Mouse (Mus musculus) forebrain, embryonic 13.5 days (tissue): ENCODE data around the gene Erg. TPM values are rescaled to one million over a fixed set of nuclear protein-coding genes. Genes with fewer than 3 reads are reported as not detected.
A peak's percentile ranks its signal among the peaks of the same experiment; 100 is the strongest.

ENCODE experiments used
- ATAC-seq: fragments of 200-750 bp; cut with Nextera tagmentation; 2 replicates; pipeline ENCODE4 v1.8.0; 2017
- H3K27ac ChIP-seq: fragments of 300-500 bp; sonication (generic); 2 replicates; pipeline ENCODE4 v1.5.1; 2015; ENCODE audit warnings: inconsistent platforms, mild to moderate bottlenecking, moderate library complexity
- H3K27me3 ChIP-seq: fragments of 300-500 bp; sonication (generic); 2 replicates; pipeline ENCODE4 v1.6.1; 2015; ENCODE audit warnings: mild to moderate bottlenecking, inconsistent platforms
- H3K36me3 ChIP-seq: fragments of 300-500 bp; sonication (generic); 2 replicates; pipeline ENCODE4 v1.6.1; 2015; ENCODE audit warnings: mild to moderate bottlenecking, inconsistent platforms; ENCODE audit not compliant: poor library complexity, severe bottlenecking
- H3K4me1 ChIP-seq: fragments of 300-500 bp; sonication (generic); 2 replicates; pipeline ENCODE4 v1.6.1; 2015; ENCODE audit warnings: inconsistent platforms
- H3K4me2 ChIP-seq: fragments of 300-500 bp; sonication (generic); 2 replicates; pipeline ENCODE4 v1.6.1; 2015; ENCODE audit warnings: inconsistent platforms, mild to moderate bottlenecking, moderate library complexity
- H3K4me3 ChIP-seq: fragments of 300-500 bp; sonication (generic); 2 replicates; pipeline ENCODE4 v1.5.1; 2015; ENCODE audit warnings: mild to moderate bottlenecking, inconsistent platforms
- H3K9ac ChIP-seq: fragments of 300-500 bp; sonication (generic); 2 replicates; pipeline ENCODE4 v1.6.1; 2015; ENCODE audit warnings: mild to moderate bottlenecking, inconsistent platforms
- H3K9me3 ChIP-seq: fragments of 300-500 bp; sonication (generic); replicated peaks from 2 replicates; pipeline ENCODE4 v1.6.1; 2016; ENCODE audit warnings: inconsistent platforms
- WGBS: fragments of 180-500 bp; shearing (Covaris S2); methylation state at CpG from one replicate; pipeline ENCODE4 v1.1.7; 2015; 5-methylcytosine and 5-hydroxymethylcytosine counted together
- polyA plus RNA-seq: library from polyadenylated mRNA; unstranded; fragments of >200 nt; fragmentation: Nextera tagmentation; extraction: Ambion mirVana; gene quantifications from 2 replicates; pipeline ENCODE4 v1.2.1, GENCODE M21; 2015

Gene Erg
- polyA plus RNA-seq, 1 experiment from 2014 or later, result 1.8 TPM

DNA sequence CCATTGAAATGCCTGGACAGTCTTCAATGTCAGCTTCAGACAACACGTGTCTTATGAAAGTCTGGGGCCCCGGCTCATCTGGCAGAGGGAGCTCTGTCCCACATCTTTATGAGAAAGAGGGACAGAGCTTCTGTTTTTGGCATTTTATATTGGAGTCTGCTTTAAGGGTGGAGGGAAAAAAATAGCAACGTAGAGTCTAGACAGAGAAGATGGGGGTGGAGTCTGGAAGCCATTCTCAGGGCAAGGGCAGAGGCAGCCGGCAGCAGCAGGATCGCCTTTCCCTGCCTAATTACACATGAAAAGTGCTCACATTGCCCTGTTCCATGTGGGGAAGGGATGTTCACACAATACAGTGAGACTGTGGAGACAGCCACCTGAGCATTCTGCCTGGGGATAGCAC lies 16.1 kb upstream of the Erg start:
- Histone ChIP-seq H3K36me3 (no peaks in the 10 kb centered on the region), H3K4me3 (no peak overlapping the region), H3K4me1 (peaks cover 30% of the 10 kb centered on the region), H3K27ac (no peak overlapping the region), H3K9me3 (no peaks in the 10 kb centered on the region), H3K9ac (no peak overlapping the region), H3K27me3 (no peaks in the 10 kb centered on the region), H3K4me2 (no peak overlapping the region)
- WGBS, result 33% methylated on average over 5 of the region's 5 CpGs
- no peak for ATAC-seq

- no peaks in the 10 kb centered on the region for H3K9me3 ChIP-seq
- WGBS, result 23% methylated on average over 4 of the region's 4 CpGs
- no peaks in the 10 kb centered on the region for H3K36me3 ChIP-seq
- no peaks in the 10 kb centered on the region for H3K27me3 ChIP-seq
- H3K27ac ChIP-seq, result no peak overlapping the region
- no peak overlapping the region for H3K9ac ChIP-seq
- no peak for ATAC-seq
- no peak overlapping the region; the same call in 1 of the 2 replicates for H3K4me2 ChIP-seq
- no peak overlapping the region for H3K4me3 ChIP-seq
- peaks cover 37% of the 10 kb centered on the region for H3K4me1 ChIP-seq
These were observed 15.4 kb upstream of the Erg start for GRCm38 (mm10) chr16:95601807-95602206.

DNA sequence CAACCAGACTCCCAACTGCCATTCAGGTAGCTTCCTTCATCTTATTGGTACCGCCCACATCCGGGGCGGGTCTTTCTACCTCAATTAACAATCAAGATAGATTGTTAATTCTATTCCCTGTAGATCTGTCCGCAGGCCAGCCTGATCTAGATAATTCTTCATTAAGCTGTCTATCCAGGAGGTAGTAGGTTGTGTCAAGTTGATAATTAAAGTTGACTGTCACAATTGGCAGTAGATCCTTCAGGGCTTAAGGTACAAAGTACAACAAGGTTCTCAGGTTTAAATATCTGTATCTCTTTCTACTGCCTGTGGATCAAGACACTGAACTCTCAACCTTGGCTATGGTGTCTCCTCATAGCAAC lies 14.8 kb upstream of the Erg start:
- H3K27me3 ChIP-seq, result no peaks in the 10 kb centered on the region
- no peak overlapping the region for H3K27ac ChIP-seq
- ATAC-seq, result no peak
- no peak overlapping the region for H3K4me2 ChIP-seq
- no peak overlapping the region for H3K9ac ChIP-seq
- 81% methylated on average over 4 of the region's 4 CpGs for WGBS
- H3K36me3 ChIP-seq, result no peaks in the 10 kb centered on the region
- H3K4me1 ChIP-seq, result peaks cover 41% of the 10 kb centered on the region
- H3K9me3 ChIP-seq, result no peaks in the 10 kb centered on the region
- H3K4me3 ChIP-seq, result no peak overlapping the region

GRCm38 (mm10) chr16:95600572-95601218 lies 14.3 kb upstream of the Erg start:
- H3K36me3 ChIP-seq, result no peaks in the 10 kb centered on the region
- H3K27ac ChIP-seq, result no peak overlapping the region
- H3K4me2 ChIP-seq, result 0 out of 2 replicates have a peak overlapping the region, but pooled peaks have one; percentile 8
- H3K9ac ChIP-seq, result no peak overlapping the region
- 66% methylated on average over 19 of the region's 19 CpGs for WGBS
- H3K9me3 ChIP-seq, result no peaks in the 10 kb centered on the region
- no peaks in the 10 kb centered on the region for H3K27me3 ChIP-seq
- H3K4me3 ChIP-seq, result no peak overlapping the region
- ATAC-seq, result peak; percentile 28; the same call in 1 of the 2 replicates
- peaks cover 41% of the 10 kb centered on the region for H3K4me1 ChIP-seq

- no peak overlapping the region for H3K4me2 ChIP-seq
- H3K27me3 ChIP-seq, result no peaks in the 10 kb centered on the region
- H3K36me3 ChIP-seq, result no peaks in the 10 kb centered on the region
- peaks cover 41% of the 10 kb centered on the region for H3K4me1 ChIP-seq
- H3K9me3 ChIP-seq, result no peaks in the 10 kb centered on the region
- 92% methylated on average over 4 of the region's 4 CpGs for WGBS
- no peak overlapping the region for H3K27ac ChIP-seq
- no peak for ATAC-seq
- H3K4me3 ChIP-seq, result no peak overlapping the region
- H3K9ac ChIP-seq, result no peak overlapping the region
These were observed 12.5 kb upstream of the Erg start for GRCm38 (mm10) chr16:95598930-95599329.

DNA sequence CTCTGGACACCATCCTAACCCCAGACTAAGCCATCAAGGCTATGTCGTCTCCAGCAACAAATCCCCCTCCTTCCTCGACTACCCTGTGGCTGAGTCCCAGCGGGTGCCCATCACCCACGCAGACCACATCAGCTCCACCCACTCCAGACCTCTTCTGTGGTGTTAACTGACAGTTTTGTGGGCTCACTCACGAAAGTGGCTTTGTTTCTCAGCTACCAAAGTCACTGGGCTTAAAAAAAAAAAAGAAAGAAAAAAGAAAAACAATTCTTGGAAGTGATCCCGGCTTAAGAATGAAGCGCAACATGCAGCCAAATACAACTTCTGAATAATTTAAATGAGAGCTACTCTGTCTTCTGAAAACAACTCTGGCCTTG lies 11.2 kb upstream of the Erg start:
- H3K9ac ChIP-seq, result no peak overlapping the region
- no peaks in the 10 kb centered on the region for H3K36me3 ChIP-seq
- no peak overlapping the region for H3K4me3 ChIP-seq
- no peak overlapping the region for H3K27ac ChIP-seq
- ATAC-seq, result peak; percentile 86
- H3K4me2 ChIP-seq, result 0 out of 2 replicates have a peak overlapping the region, but pooled peaks have one; percentile 10
- 50% methylated on average over 7 of the region's 7 CpGs for WGBS
- H3K4me1 ChIP-seq, result peaks cover 38% of the 10 kb centered on the region
- H3K27me3 ChIP-seq, result no peaks in the 10 kb centered on the region
- H3K9me3 ChIP-seq, result no peaks in the 10 kb centered on the region

DNA sequence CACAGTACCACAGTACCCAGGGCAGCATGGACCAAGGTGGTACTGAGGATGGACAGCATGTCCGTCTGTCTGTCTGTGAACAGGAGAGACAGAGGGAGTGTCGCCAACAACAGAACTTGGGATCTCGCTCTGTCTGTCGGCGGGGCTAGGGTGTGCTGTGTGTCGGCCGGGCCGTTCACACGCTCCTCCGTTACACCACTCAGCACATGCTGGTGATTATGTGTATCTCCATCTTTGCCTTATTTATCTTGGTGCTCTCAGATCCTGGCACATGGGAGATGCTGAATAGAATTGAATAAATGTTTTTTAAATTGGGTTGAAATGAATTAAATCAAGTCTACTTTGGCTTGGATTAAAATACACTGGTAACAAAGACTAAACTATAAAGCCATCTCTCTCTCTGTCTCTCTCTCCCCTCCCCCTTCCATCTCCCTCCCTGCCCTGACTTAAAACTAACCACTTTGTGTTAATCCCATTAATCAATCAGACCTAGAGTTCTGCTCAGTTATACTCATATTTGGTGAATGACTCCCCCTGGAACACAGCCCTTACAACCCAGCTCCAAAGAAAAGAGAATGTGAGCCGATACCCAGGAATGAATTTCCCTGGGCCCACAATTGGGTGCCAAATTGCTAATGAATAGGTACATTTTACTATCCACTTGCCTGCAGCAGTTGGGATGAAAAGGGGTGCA lies 10.6 kb upstream of the Erg start:
- 75% methylated on average over 11 of the region's 11 CpGs for WGBS
- Histone ChIP-seq H3K9ac (no peak overlapping the region), H3K27ac (no peak overlapping the region), H3K36me3 (no peaks in the 10 kb centered on the region), H3K4me3 (no peak overlapping the region), H3K9me3 (no peaks in the 10 kb centered on the region), H3K4me1 (peaks cover 33% of the 10 kb centered on the region), H3K4me2 (0 out of 2 replicates have a peak overlapping the region, but pooled peaks have one; percentile 10), H3K27me3 (no peaks in the 10 kb centered on the region)
- ATAC-seq, result peak; percentile 81

- WGBS, result 81% methylated on average over 5 of the region's 5 CpGs
- no peak overlapping the region for H3K4me3 ChIP-seq
- H3K9me3 ChIP-seq, result no peaks in the 10 kb centered on the region
- H3K4me1 ChIP-seq, result peaks cover 23% of the 10 kb centered on the region
- no peaks in the 10 kb centered on the region for H3K36me3 ChIP-seq
- H3K27me3 ChIP-seq, result peaks cover 46% of the 10 kb centered on the region
- no peak for ATAC-seq
- no peak overlapping the region for H3K9ac ChIP-seq
- H3K27ac ChIP-seq, result no peak overlapping the region
- no peak overlapping the region for H3K4me2 ChIP-seq
These were observed 2.5 kb upstream of the Erg start for GRCm38 (mm10) chr16:95588849-95589248.

DNA sequence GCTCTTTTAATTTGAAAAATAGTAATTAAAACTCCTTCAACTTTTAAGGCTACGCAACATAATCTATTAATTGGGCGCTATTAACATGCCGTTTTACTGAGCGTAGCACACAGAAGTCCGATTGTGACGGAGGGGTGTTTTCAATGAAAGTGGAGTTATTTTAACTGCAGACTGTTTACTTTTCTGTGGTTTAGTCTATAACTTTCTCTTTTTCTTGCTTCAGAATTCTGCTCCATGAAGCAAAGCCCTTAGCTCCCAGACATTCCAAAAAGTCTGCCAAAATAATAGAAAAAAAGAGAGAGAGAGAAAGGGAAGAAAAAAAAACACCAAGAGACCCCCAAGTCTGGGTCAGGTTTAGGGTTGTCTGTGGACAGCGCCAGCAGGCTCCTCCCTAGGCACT lies 333 bp upstream of the Erg start:
- Histone ChIP-seq H3K9me3 (no peaks in the 10 kb centered on the region), H3K36me3 (no peaks in the 10 kb centered on the region), H3K9ac (no peak overlapping the region), H3K27ac (no peak overlapping the region), H3K4me1 (peaks cover 23% of the 10 kb centered on the region), H3K27me3 (peaks cover 57% of the 10 kb centered on the region), H3K4me2 (peak overlapping the region; percentile 93), H3K4me3 (no peak overlapping the region)
- ATAC-seq, result no peak; the same call in 1 of the 2 replicates
- WGBS, result 22% methylated on average over 7 of the region's 7 CpGs

GRCm38 (mm10) chr16:95585541-95586310 lies 667 bp downstream of the Erg start:
- peaks cover 23% of the 10 kb centered on the region for H3K4me1 ChIP-seq
- WGBS, result under 1% methylated on average over 36 of the region's 36 CpGs
- H3K4me3 ChIP-seq, result peak overlapping the region; percentile 50
- peak overlapping the region; percentile 93 for H3K4me2 ChIP-seq
- peak; percentile 92 for ATAC-seq
- H3K9ac ChIP-seq, result peak overlapping the region; percentile 60
- no peak overlapping the region for H3K27ac ChIP-seq
- H3K27me3 ChIP-seq, result peaks cover 57% of the 10 kb centered on the region
- no peaks in the 10 kb centered on the region for H3K9me3 ChIP-seq
- H3K36me3 ChIP-seq, result no peaks in the 10 kb centered on the region

GRCm38 (mm10) chr16:95584751-95585528 lies 1.5 kb downstream of the Erg start:
- Histone ChIP-seq H3K9ac (peak overlapping the region; percentile 60), H3K27me3 (peaks cover 55% of the 10 kb centered on the region), H3K9me3 (no peaks in the 10 kb centered on the region), H3K36me3 (no peaks in the 10 kb centered on the region), H3K27ac (no peak overlapping the region), H3K4me1 (peaks cover 23% of the 10 kb centered on the region), H3K4me3 (peak overlapping the region; percentile 50), H3K4me2 (peak overlapping the region; percentile 93)
- ATAC-seq, result no peak; the same call in 1 of the 2 replicates
- 15% methylated on average over 35 of the region's 37 CpGs for WGBS
